Mouse (Mus musculus) kidney, adult 8-10 months (tissue): ENCODE measurements around the gene Gm20696.

ENCODE experiments used
- DNase-seq, 2 experiments: peaks; one replicate each; pipeline ENCODE4 v3.0.0; 2022

Gene Gm20696

GRCm38 (mm10) chr6:99552816-99553215 is 113.8 kb downstream of the Gm20696 start:
- no peak for DNase-seq

GRCm38 (mm10) chr6:99546416-99546815 is 120.2 kb downstream of the Gm20696 start:
- DNase-seq = no peak

GRCm38 (mm10) chr6:99545437-99545836 is 121.2 kb downstream of the Gm20696 start:
- DNase-seq = no peak

GRCm38 (mm10) chr6:99541105-99541504 is 125.5 kb downstream of the Gm20696 start:
- DNase-seq = no peak

GRCm38 (mm10) chr6:99540653-99541052 is 125.9 kb downstream of the Gm20696 start:
- no peak for DNase-seq

GRCm38 (mm10) chr6:99540146-99540545 is 126.5 kb downstream of the Gm20696 start:
- DNase-seq = no peak

GRCm38 (mm10) chr6:99538194-99538941 is 128.2 kb downstream of the Gm20696 start:
- DNase-seq = no peak

GRCm38 (mm10) chr6:99534211-99534745 is 132.3 kb downstream of the Gm20696 start:
- DNase-seq = no peak

GRCm38 (mm10) chr6:99532458-99532857 is 134.1 kb downstream of the Gm20696 start:
- DNase-seq = no peak

- DNase-seq = no peak
Observed at GRCm38 (mm10) chr6:99528972-99529371, 137.6 kb downstream of the Gm20696 start.

- no peak for DNase-seq
Observed at GRCm38 (mm10) chr6:99527457-99528105, 139.0 kb downstream of the Gm20696 start.

- DNase-seq = peak in 1 of 2 experiments; percentile 31
Observed at GRCm38 (mm10) chr6:99525351-99525750, 141.2 kb downstream of the Gm20696 start.

- DNase-seq = peak in 1 of 2 experiments; percentile 35
Observed at GRCm38 (mm10) chr6:99523679-99524370, 142.8 kb downstream of the Gm20696 start.

GRCm38 (mm10) chr6:99523109-99523632 is 143.4 kb downstream of the Gm20696 start:
- DNase-seq = peak; percentile 82 to 85

- DNase-seq = peak; percentile 81 to 83
Observed at GRCm38 (mm10) chr6:99522359-99523108, 144.1 kb downstream of the Gm20696 start, which contains the start of gene Foxp1. Gene Foxp1 (minus strand): TSS chr6:99522721.

GRCm38 (mm10) chr6:99521641-99522358 is 144.8 kb downstream of the Gm20696 start:
- DNase-seq = peak in 1 of 2 experiments; percentile 29

- DNase-seq = peak; percentile 29 to 41
Observed at GRCm38 (mm10) chr6:99521038-99521640, 145.5 kb downstream of the Gm20696 start.

- no peak for DNase-seq
Observed at GRCm38 (mm10) chr6:99520676-99521037, 145.9 kb downstream of the Gm20696 start.

- DNase-seq = peak in 1 of 2 experiments; percentile 23
Observed at GRCm38 (mm10) chr6:99519806-99520675, 146.6 kb downstream of the Gm20696 start.

- no peak for DNase-seq
Observed at GRCm38 (mm10) chr6:99519052-99519451, 147.5 kb downstream of the Gm20696 start.
